ENCODE assay signal across 19 mouse cellular contexts in the genomic region with DNA sequence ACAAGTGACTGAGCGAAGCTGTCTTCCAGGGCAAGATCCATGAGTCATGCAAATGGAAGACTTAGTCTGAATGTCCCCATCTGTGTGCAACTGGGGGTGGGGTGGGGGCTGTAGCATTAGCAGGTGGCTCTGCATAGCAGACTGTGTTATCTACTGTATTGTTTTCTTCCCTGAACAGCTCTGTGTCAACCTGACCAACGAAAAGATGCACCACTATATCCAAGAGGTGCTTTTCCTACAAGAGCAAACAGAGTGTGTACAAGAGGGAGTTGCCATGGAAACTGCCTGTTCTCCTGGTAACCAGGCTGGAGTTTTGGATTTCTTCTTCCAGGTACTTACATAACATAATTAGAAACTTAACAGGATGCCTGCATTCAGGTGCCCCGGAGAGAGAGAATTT.
A peak's percentile ranks its signal among the peaks of the same experiment; 100 is the strongest.
DNase-seq lines count a peak whose midpoint lies in the region; ATAC-seq and TF ChIP-seq lines count a peak whose summit lies in the region.
"Had no signal": no experiment of that assay in that cellular context is flagged by ENCODE, and none has a peak within 500 bp of the region (broad histone marks: within the 10 kb centered on the region; RNA-seq: fewer than 3 reads in every experiment).

No protein-coding gene starts in this region.

- no peak overlapping the region for H3K9ac ChIP-seq in hindbrain, postnatal 0 days (replicated peaks; ENCODE audit: low read length)
- H3K9ac ChIP-seq in hindbrain, embryonic 16.5 days (ENCODE audit: low read depth, low read length) = no peak overlapping the region
- H3K9ac ChIP-seq: hindbrain, embryonic 15.5 days; midbrain, embryonic 12.5 days; neural tube, embryonic 13.5 days had no signal

- peak; percentile 33 for DNase-seq in hindbrain, postnatal 0 days (ENCODE audit: low spot score)
- DNase-seq in right cerebral cortex, adult 18-20 months = peak; percentile 61
- no peak for DNase-seq in right cerebral cortex, postnatal 14 days
- peak; percentile 22 to 68 for DNase-seq in left cerebral cortex, adult 8-10 months (ENCODE audit: low spot score in 2 of 2)
- peak; percentile 52 for DNase-seq in right cerebral cortex, postnatal 25 days
- DNase-seq in cerebellum, adult 9-10 months = no peak
- DNase-seq in cerebellum, postnatal 14 days = no peak
- DNase-seq: adrenal gland, postnatal 36 days; cerebellum, adult 11-12 months; gastrocnemius, adult 2 months; heart, adult 2 months; heart, postnatal 10 days; kidney, adult 8-10 months; lung, postnatal 10 days; thymus, adult 2 months had no signal

- no peaks in the 10 kb centered on the region for H3K4me1 ChIP-seq in hindbrain, postnatal 0 days (ENCODE audit: insufficient read depth, low read length)
- H3K4me1 ChIP-seq in hindbrain, embryonic 16.5 days (ENCODE audit: control insufficient read depth, insufficient read depth, low read depth, low read length) = no peaks in the 10 kb centered on the region
- H3K4me1 ChIP-seq: midbrain, embryonic 12.5 days had no signal

- no peak overlapping the region for H3K4me2 ChIP-seq in hindbrain, postnatal 0 days (ENCODE audit: low read depth, low read length)
- no peak overlapping the region for H3K4me2 ChIP-seq in hindbrain, embryonic 16.5 days (ENCODE audit: low read length)
- H3K4me2 ChIP-seq: hindbrain, embryonic 15.5 days; midbrain, embryonic 12.5 days; neural tube, embryonic 13.5 days had no signal

- H3K36me3 ChIP-seq in hindbrain, postnatal 0 days (ENCODE audit: insufficient read depth, low read length) = 0 out of 2 replicates have a peak, but pooled peaks cover 6% of the 10 kb centered on the region
- H3K36me3 ChIP-seq in hindbrain, embryonic 16.5 days (ENCODE audit: control insufficient read depth, insufficient read depth, low read length) = peaks cover 3% of the 10 kb centered on the region; the same call in 1 of the 2 replicates
- H3K36me3 ChIP-seq: hindbrain, embryonic 15.5 days; midbrain, embryonic 12.5 days; neural tube, embryonic 13.5 days had no signal

- H3K27ac ChIP-seq in hindbrain, postnatal 0 days = no peak overlapping the region
- no peak overlapping the region for H3K27ac ChIP-seq in hindbrain, embryonic 16.5 days (ENCODE audit: low read depth, low read length)
- H3K27ac ChIP-seq: gastrocnemius, adult 2 months; heart, adult 2 months; hindbrain, embryonic 15.5 days; midbrain, embryonic 12.5 days; neural tube, embryonic 13.5 days had no signal

- WGBS in hindbrain, postnatal 0 days = 67% methylated on average over 3 of the region's 3 CpGs
- 69% methylated on average over 3 of the region's 3 CpGs for WGBS in hindbrain, embryonic 16.5 days

- H3K27me3 ChIP-seq in hindbrain, postnatal 0 days (ENCODE audit: insufficient read depth, low read length) = no peaks in the 10 kb centered on the region
- no peaks in the 10 kb centered on the region for H3K27me3 ChIP-seq in hindbrain, embryonic 16.5 days (replicated peaks; ENCODE audit: control insufficient read depth, insufficient read depth, low read length)
- H3K27me3 ChIP-seq: hindbrain, embryonic 15.5 days; midbrain, embryonic 12.5 days; neural tube, embryonic 13.5 days had no signal

- no peak overlapping the region for H3K4me3 ChIP-seq in hindbrain, postnatal 0 days (ENCODE audit: low read length)
- no peak overlapping the region for H3K4me3 ChIP-seq in hindbrain, embryonic 16.5 days (ENCODE audit: low read length)
- H3K4me3 ChIP-seq: gastrocnemius, adult 2 months; heart, adult 2 months; hindbrain, embryonic 15.5 days; midbrain, embryonic 12.5 days; neural tube, embryonic 13.5 days had no signal

- ATAC-seq in hindbrain, postnatal 0 days = 0 out of 2 replicates have a peak, but pooled peaks have one; percentile 10
- ATAC-seq in hindbrain, embryonic 16.5 days = no peak

- no peak for TF ChIP-seq CTCF in hindbrain, postnatal 0 days (IDR thresholded peaks at IDR 0.05; ENCODE audit: low read depth)

- no peaks in the 10 kb centered on the region for H3K9me3 ChIP-seq in hindbrain, postnatal 0 days (ENCODE audit: low read length)
- H3K9me3 ChIP-seq in hindbrain, embryonic 16.5 days (ENCODE audit: control insufficient read depth, low read length) = no peaks in the 10 kb centered on the region
- H3K9me3 ChIP-seq: hindbrain, embryonic 15.5 days; midbrain, embryonic 12.5 days; neural tube, embryonic 13.5 days had no signal

Comparison
In these comparisons a context has a peak if more than half of its experiments do, and no peak if none do; other contexts are left out.
1. DNase-seq: peak in hindbrain, postnatal 0 days (single experiment), right cerebral cortex, adult 18-20 months (single experiment), left cerebral cortex, adult 8-10 months (2 of 2) and right cerebral cortex, postnatal 25 days (single experiment); none in right cerebral cortex, postnatal 14 days (single experiment), cerebellum, adult 9-10 months (single experiment) and cerebellum, postnatal 14 days (0 of 2).